Mouse (Mus musculus) MEL (cell line): ENCODE results near the gene Mrpl43. TPM values are rescaled to one million over a fixed set of nuclear protein-coding genes. Genes with fewer than 3 reads are reported as not detected.

Source experiments
- DNase-seq: peaks from one replicate; pipeline ENCODE4 v3.0.0; 2011; ENCODE audit warnings: low read depth, low spot score
- H3K27ac ChIP-seq: 2 replicates; pipeline ENCODE4 v1.5.1; 2012; ENCODE audit warnings: low read depth, mild to moderate bottlenecking, control low read depth, low read length, moderate library complexity; ENCODE audit not compliant: control insufficient read depth
- H3K27me3 ChIP-seq, 2 experiments: fragments of 150-350 bp in 1 of 2; sonication (generic) in 1 of 2; 2 replicates each; pipeline ENCODE4 v1.6.1; 2012; ENCODE audit warnings: low read length in 2 of 2, mild to moderate bottlenecking in 2 of 2, improper control_type of control experiment in 1 of 2, moderate library complexity in 1 of 2; ENCODE audit not compliant: insufficient read depth in 2 of 2, control insufficient read depth in 1 of 2
- H3K36me3 ChIP-seq, 2 experiments: 2 replicates each; pipeline ENCODE4 v1.6.1; 2012 to 2014; ENCODE audit warnings: low read length in 2 of 2, improper control_type of control experiment in 1 of 2, inconsistent platforms in 1 of 2, mild to moderate bottlenecking in 1 of 2; ENCODE audit not compliant: insufficient read depth in 2 of 2, control insufficient read depth in 1 of 2
- H3K4me1 ChIP-seq, 2 experiments: fragments of 150-350 bp in 1 of 2; sonication (generic) in 1 of 2; 2 replicates each; pipeline ENCODE4 v1.6.1; 2012; ENCODE audit warnings: low read length in 2 of 2, improper control_type of control experiment in 1 of 2, mild to moderate bottlenecking in 1 of 2; ENCODE audit not compliant: insufficient read depth in 2 of 2, control insufficient read depth in 1 of 2
- H3K4me3 ChIP-seq, 2 experiments: fragments of 150-350 bp in 1 of 2; sonication (generic) in 1 of 2; 2 replicates each; pipeline ENCODE4 v1.5.1; 2012; ENCODE audit warnings: low read depth in 2 of 2, low read length in 2 of 2, mild to moderate bottlenecking in 2 of 2, moderate library complexity in 2 of 2, control low read depth in 1 of 2, improper control_type of control experiment in 1 of 2; ENCODE audit not compliant: control insufficient read depth in 1 of 2, insufficient read depth in 1 of 2
- H3K79me2 ChIP-seq: 2 replicates; pipeline ENCODE4 v1.6.1; 2012; ENCODE audit warnings: mild to moderate bottlenecking, low read length, moderate library complexity; ENCODE audit not compliant: control insufficient read depth, poor library complexity, insufficient read depth
- H3K9ac ChIP-seq: 2 replicates; pipeline ENCODE4 v1.6.1; 2012; ENCODE audit warnings: low read depth, mild to moderate bottlenecking, control low read depth, low read length, moderate library complexity; ENCODE audit not compliant: control insufficient read depth, poor library complexity, severe bottlenecking
- H3K9me3 ChIP-seq: fragments of 150-350 bp; sonication (generic); replicated peaks from 2 replicates; pipeline ENCODE4 v1.6.1; 2012; ENCODE audit warnings: mild to moderate bottlenecking, low read length, improper control_type of control experiment, moderate library complexity; ENCODE audit not compliant: insufficient read depth
- CHD1 ChIP-seq: IDR thresholded peaks from 2 replicates; pipeline ENCODE4 v1.6.1; 2012; ENCODE audit warnings: low read depth, mild to moderate bottlenecking, inconsistent platforms, low read length, improper control_type of control experiment
- CTCF ChIP-seq, 3 experiments: IDR thresholded peaks in 2 of 3; conservative IDR thresholded peaks in 1 of 3; 2 replicates each; pipeline ENCODE4 v1.5.1; 2011 to 2012; ENCODE audit warnings: low read length in 3 of 3, low read depth in 2 of 3, mild to moderate bottlenecking in 2 of 3, improper control_type of control experiment in 1 of 3, inconsistent platforms in 1 of 3, mixed read lengths in 1 of 3, moderate library complexity in 1 of 3; ENCODE audit not compliant: control insufficient read depth in 1 of 3, insufficient read depth in 1 of 3, poor library complexity in 1 of 3, severe bottlenecking in 1 of 3
- E2F4 ChIP-seq: IDR thresholded peaks from 2 replicates; pipeline ENCODE4 v1.6.1; 2011; ENCODE audit warnings: low read depth, low read length, improper control_type of control experiment, borderline replicate concordance
- JUND ChIP-seq: IDR thresholded peaks from 2 replicates; pipeline ENCODE4 v1.6.1; 2011; ENCODE audit warnings: low read depth, mild to moderate bottlenecking, improper control_type of control experiment, low read length
- MYC ChIP-seq: IDR thresholded peaks from 2 replicates; pipeline ENCODE4 v1.6.1; 2011; ENCODE audit warnings: low read depth, mild to moderate bottlenecking, low read length, improper control_type of control experiment, moderate library complexity
- NELFE ChIP-seq: IDR thresholded peaks from 2 replicates; pipeline ENCODE4 v1.6.1; 2011; ENCODE audit warnings: low read depth, low read length, improper control_type of control experiment
- NRF1 ChIP-seq: IDR thresholded peaks from 2 replicates; pipeline ENCODE4 v1.6.1; 2014; ENCODE audit warnings: low read depth, mild to moderate bottlenecking, inconsistent platforms, low read length, improper control_type of control experiment, moderate library complexity; ENCODE audit not compliant: poor library complexity, insufficient read depth, severe bottlenecking
- POLR2A ChIP-seq, 2 experiments: IDR thresholded peaks; 2 replicates each; pipeline ENCODE4 v1.6.1; 2011 to 2012; ENCODE audit warnings: low read length in 2 of 2, mild to moderate bottlenecking in 2 of 2, control low read depth in 1 of 2, improper control_type of control experiment in 1 of 2, low read depth in 1 of 2, moderate library complexity in 1 of 2; ENCODE audit not compliant: control insufficient read depth in 1 of 2, insufficient read depth in 1 of 2, poor library complexity in 1 of 2
- POLR2AphosphoS5 ChIP-seq: IDR thresholded peaks from 2 replicates; pipeline ENCODE4 v1.6.1; 2012; ENCODE audit warnings: low read depth, borderline replicate concordance, mild to moderate bottlenecking, inconsistent platforms, low read length, moderate library complexity, mixed read lengths
- RCOR1 ChIP-seq: IDR thresholded peaks from 2 replicates; pipeline ENCODE4 v1.6.1; 2012; ENCODE audit warnings: low read depth, mild to moderate bottlenecking, inconsistent platforms, low read length, improper control_type of control experiment
- SMC3 ChIP-seq: IDR thresholded peaks from 2 replicates; pipeline ENCODE4 v1.6.1; 2011; ENCODE audit warnings: low read depth, low read length, improper control_type of control experiment
- TAL1 ChIP-seq: IDR thresholded peaks from 2 replicates; pipeline ENCODE4 v1.6.1; 2012; ENCODE audit warnings: mild to moderate bottlenecking, inconsistent platforms, low read length, moderate library complexity, mixed read lengths
- TBP ChIP-seq: IDR thresholded peaks from 2 replicates; pipeline ENCODE4 v1.8.0; 2011; ENCODE audit warnings: low read depth, low read length, improper control_type of control experiment
- TCF12 ChIP-seq: IDR thresholded peaks from 2 replicates; pipeline ENCODE4 v1.6.1; 2014; ENCODE audit warnings: low read depth, mild to moderate bottlenecking, inconsistent platforms, low read length, improper control_type of control experiment, moderate library complexity
- UBTF ChIP-seq: IDR thresholded peaks from 2 replicates; pipeline ENCODE4 v1.6.1; 2012; ENCODE audit warnings: low read depth, mild to moderate bottlenecking, inconsistent platforms, low read length, improper control_type of control experiment, moderate library complexity, borderline replicate concordance; ENCODE audit not compliant: insufficient read depth
- USF1 ChIP-seq: IDR thresholded peaks from 2 replicates; pipeline ENCODE4 v1.6.1; 2014; ENCODE audit warnings: low read depth, mild to moderate bottlenecking, inconsistent platforms, low read length, improper control_type of control experiment, moderate library complexity
- USF2 ChIP-seq, 2 experiments: IDR thresholded peaks; 2 replicates each; pipeline ENCODE4 v1.6.1; 2011 to 2012; ENCODE audit warnings: improper control_type of control experiment in 2 of 2, low read length in 2 of 2, borderline replicate concordance in 1 of 2, inconsistent platforms in 1 of 2, low read depth in 1 of 2, mild to moderate bottlenecking in 1 of 2; ENCODE audit not compliant: insufficient read depth in 1 of 2
- ZC3H11A ChIP-seq: IDR thresholded peaks from 2 replicates; pipeline ENCODE4 v1.6.1; 2012; ENCODE audit warnings: low read depth, mild to moderate bottlenecking, inconsistent platforms, low read length, improper control_type of control experiment
- ZMIZ1 ChIP-seq: IDR thresholded peaks from 2 replicates; pipeline ENCODE4 v1.6.1; 2012; ENCODE audit warnings: low read depth, mild to moderate bottlenecking, inconsistent platforms, low read length, improper control_type of control experiment, moderate library complexity
- polyA plus RNA-seq, 2 experiments: library from polyadenylated mRNA; stranded (reverse) in 1 of 2; unstranded in 1 of 2; fragments of >175 nt in 1 of 2; fragments of >200 nt in 1 of 2; gene quantifications; 2 replicates each; pipeline versions ENCODE4 v1.2.1 to v1.2.4; 2012; ENCODE audit warnings: low replicate concordance in 2 of 2, low read depth in 1 of 2; ENCODE audit not compliant: insufficient read length in 2 of 2, insufficient read depth in 1 of 2, missing spikeins in 1 of 2
- total RNA-seq: library from RNA; depleted of rRNA; stranded (reverse); fragments of 300-350 nt; gene quantifications from 2 replicates; pipeline ENCODE4 v1.2.3, GENCODE M21; 2012

Mrpl43 gene
- total and polyA plus RNA-seq, 3 experiments, result 136 to 145 TPM; not detected in 1

DNA sequence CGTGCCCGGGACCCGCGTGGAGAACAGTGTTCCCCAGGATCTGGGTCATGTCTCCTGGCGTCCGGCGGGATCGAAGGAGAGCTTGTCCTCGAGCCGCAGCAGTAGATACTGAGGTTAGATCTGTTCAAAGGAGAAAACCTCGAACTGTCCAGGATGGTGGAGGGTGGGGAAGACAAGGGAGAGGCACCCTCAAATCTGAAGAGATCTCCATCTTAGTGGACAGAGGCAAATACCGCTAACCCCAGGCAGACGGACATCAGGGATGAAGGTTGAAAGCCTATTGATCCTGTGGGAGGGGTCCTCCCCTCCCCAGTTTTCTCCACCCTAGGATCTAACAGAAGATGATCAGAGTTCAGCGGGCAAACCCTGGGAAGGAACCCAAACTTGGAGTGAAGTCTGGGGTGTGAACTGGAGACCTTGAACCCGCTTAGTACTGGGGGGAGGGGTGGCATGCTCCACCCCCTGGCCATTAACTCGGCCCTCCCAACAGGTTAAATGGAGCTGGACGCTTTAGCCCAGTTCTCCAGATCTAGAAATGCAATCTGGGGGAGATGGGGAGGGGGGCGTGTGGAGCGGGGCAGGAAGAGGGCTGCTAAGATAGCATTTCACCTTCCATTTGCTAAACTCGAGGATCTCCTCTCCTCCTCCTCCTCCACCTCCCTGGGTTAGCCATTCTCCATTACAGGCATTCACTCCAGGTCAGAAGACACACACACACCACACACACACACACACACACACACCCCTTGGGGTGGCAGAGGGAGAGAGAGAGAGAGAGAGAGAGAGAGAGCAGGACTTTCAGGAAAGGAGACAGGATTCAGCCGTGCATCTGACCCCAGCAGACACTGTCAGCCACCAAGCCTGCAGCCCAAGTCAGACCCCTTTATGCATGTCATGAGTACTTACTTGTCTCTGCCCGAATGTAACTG is 16.4 kb downstream of the Mrpl43 start:
- no peak overlapping the region for H3K4me3 ChIP-seq
- H3K36me3 ChIP-seq, result peaks cover 0 to 4% of the 10 kb centered on the region in 2 experiments; a peak in 1 of 4 replicates
- H3K4me1 ChIP-seq, result peaks cover 3 to 8% of the 10 kb centered on the region in 2 experiments; a peak in 2 of 4 replicates
- H3K27ac ChIP-seq, result no peak overlapping the region
- no peaks in the 10 kb centered on the region for H3K27me3 ChIP-seq
- DNase-seq, result no peak
- H3K9me3 ChIP-seq, result no peaks in the 10 kb centered on the region
- TF ChIP-seq NELFE, result no peak
- no peak for TF ChIP-seq USF2 (IDR thresholded peaks at IDR 0.05; ENCODE audit: borderline replicate concordance in 1 of 2, insufficient read depth in 1 of 2, low read depth in 1 of 2, low read length in 2 of 2)
- TF ChIP-seq TAL1, result no peak
- no peak for TF ChIP-seq TBP
- TF ChIP-seq JUND, result no peak
- no peak for TF ChIP-seq SMC3
- no peak for TF ChIP-seq USF1
- no peak for TF ChIP-seq ZC3H11A
- TF ChIP-seq TCF12, result no peak
- TF ChIP-seq POLR2AphosphoS5, result no peak
- no peak for TF ChIP-seq E2F4
- TF ChIP-seq MYC, result no peak
- TF ChIP-seq RCOR1, result no peak
- no peak for TF ChIP-seq UBTF
- no peak for TF ChIP-seq ZMIZ1
- TF ChIP-seq CHD1, result no peak
- no peak for TF ChIP-seq CTCF (IDR thresholded peaks at IDR 0.05 in 2 of 3, conservative IDR thresholded peaks at IDR 0.05 in 1 of 3; ENCODE audit: control insufficient read depth in 1 of 3, insufficient read depth in 1 of 3, low read depth in 2 of 3, low read length in 3 of 3, poor library complexity in 1 of 3, severe bottlenecking in 1 of 3)
- TF ChIP-seq, all 39 proteins: peak for 0
- H3K79me2 ChIP-seq, result no peaks in the 10 kb centered on the region
- H3K9ac ChIP-seq, result no peak overlapping the region

DNA sequence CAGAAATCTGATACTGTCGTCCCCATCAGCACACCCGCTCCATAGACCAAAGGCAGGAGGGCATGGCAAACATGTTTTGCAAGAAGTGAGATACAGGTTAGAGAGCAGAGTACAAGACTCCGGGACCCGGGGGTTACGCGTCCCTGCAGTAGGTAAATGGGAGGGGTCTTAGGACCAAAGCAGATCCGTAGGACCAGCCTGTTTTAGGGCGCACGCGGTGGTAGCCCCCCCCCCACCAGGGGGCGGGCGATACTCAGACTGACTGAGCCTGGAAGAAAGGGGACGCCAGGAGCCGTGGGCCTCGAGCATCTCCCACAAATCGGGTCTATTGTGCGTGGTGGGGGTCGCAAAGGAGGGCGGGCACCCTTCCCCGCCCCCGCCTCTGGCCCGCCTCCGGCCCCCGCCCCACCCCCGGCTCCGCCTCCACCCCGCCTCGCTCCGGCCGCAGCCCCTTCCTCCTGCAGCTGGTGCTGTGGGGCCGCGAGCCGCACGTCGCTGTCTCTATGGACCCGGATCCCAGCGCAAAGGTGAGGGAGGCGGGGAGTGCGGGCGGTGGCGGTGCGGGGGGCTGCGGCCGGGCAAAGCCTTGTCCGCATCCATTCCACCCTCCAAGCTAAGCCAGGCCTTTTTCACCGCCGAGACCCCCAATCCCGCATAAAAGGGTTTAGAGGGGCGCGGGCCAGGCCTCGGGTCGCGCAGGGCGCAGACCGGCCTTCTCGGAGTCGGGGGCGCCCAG is 17.2 kb downstream of the Mrpl43 start, which contains the start of gene Sema4g:
Gene Sema4g, plus strand, starts transcription at position 271 of the 736 bp plus-strand sequence.
- no peaks in the 10 kb centered on the region for H3K27me3 ChIP-seq
- no peak within 1 kb of the TSS for H3K4me3 ChIP-seq
- DNase-seq, result no peak
- no peak within 1 kb of the TSS for H3K9ac ChIP-seq
- peaks cover 3 to 8% of the 10 kb centered on the region in 2 experiments; a peak in 2 of 4 replicates for H3K4me1 ChIP-seq
- peaks cover 0 to 4% of the 10 kb centered on the region in 2 experiments; a peak in 1 of 4 replicates for H3K36me3 ChIP-seq
- no peak for TF ChIP-seq POLR2A (IDR thresholded peaks at IDR 0.05; ENCODE audit: control insufficient read depth in 1 of 2, insufficient read depth in 1 of 2, low read depth in 1 of 2, low read length in 2 of 2, poor library complexity in 1 of 2)
- TF ChIP-seq CTCF (IDR thresholded peaks at IDR 0.05 in 2 of 3, conservative IDR thresholded peaks at IDR 0.05 in 1 of 3; ENCODE audit: control insufficient read depth in 1 of 3, insufficient read depth in 1 of 3, low read depth in 2 of 3, low read length in 3 of 3, poor library complexity in 1 of 3, severe bottlenecking in 1 of 3), result peak in 1 of 3 experiments; percentile 12; a peak in 1 of 6 replicates
- no peak for TF ChIP-seq NRF1
- H3K9me3 ChIP-seq, result no peaks in the 10 kb centered on the region
- H3K27ac ChIP-seq, result no peak within 1 kb of the TSS
- no peaks in the 10 kb centered on the region for H3K79me2 ChIP-seq
